Mouse (Mus musculus) forebrain, embryonic 16.5 days (tissue): Measurements from ENCODE around the gene Atf6. TPM values are rescaled to one million over a fixed set of nuclear protein-coding genes. Genes with fewer than 3 reads are reported as not detected.

Experiments
- ATAC-seq: fragments of 200-750 bp; cut with Nextera tagmentation; 2 replicates; pipeline ENCODE4 v1.8.0; 2017; ENCODE audit warnings: mild to moderate bottlenecking, moderate library complexity
- H3K27ac ChIP-seq: fragments of 300-500 bp; sonication (generic); 2 replicates; pipeline ENCODE4 v1.5.1; 2014; ENCODE audit warnings: low read length, control low read depth
- H3K27me3 ChIP-seq: fragments of 300-500 bp; sonication (generic); replicated peaks from 2 replicates; pipeline ENCODE4 v1.6.1; 2014; ENCODE audit warnings: low read length; ENCODE audit not compliant: control insufficient read depth, insufficient read depth
- H3K36me3 ChIP-seq: fragments of 300-500 bp; sonication (generic); 2 replicates; pipeline ENCODE4 v1.6.1; 2014; ENCODE audit not compliant: control insufficient read depth, insufficient read depth
- H3K4me1 ChIP-seq: fragments of 300-500 bp; sonication (generic); replicated peaks from 2 replicates; pipeline ENCODE4 v1.6.1; 2014; ENCODE audit warnings: low read length; ENCODE audit not compliant: control insufficient read depth, insufficient read depth
- H3K4me2 ChIP-seq: fragments of 300-500 bp; sonication (generic); 2 replicates; pipeline ENCODE4 v1.6.1; 2014; ENCODE audit warnings: mild to moderate bottlenecking, low read length, control low read depth
- H3K4me3 ChIP-seq: fragments of 300-500 bp; sonication (generic); replicated peaks from 2 replicates; pipeline ENCODE4 v1.5.1; 2014; ENCODE audit warnings: mild to moderate bottlenecking, low read length, control low read depth
- H3K9ac ChIP-seq: fragments of 300-500 bp; sonication (generic); replicated peaks from 2 replicates; pipeline ENCODE4 v1.6.1; 2014; ENCODE audit warnings: low read depth, low read length, control low read depth
- H3K9me3 ChIP-seq: fragments of 300-500 bp; sonication (generic); 2 replicates; pipeline ENCODE4 v1.6.1; 2016; ENCODE audit warnings: low read length; ENCODE audit not compliant: control insufficient read depth
- WGBS: fragments of 180-500 bp; shearing (Covaris S2); extraction: QIAGEN DNeasy Blood & Tissue Kit; methylation state at CpG from one replicate; pipeline ENCODE4 v1.1.7; 2014; 5-methylcytosine and 5-hydroxymethylcytosine counted together
- polyA plus RNA-seq: library from polyadenylated mRNA; unstranded; fragments of >200 nt; fragmentation: Nextera tagmentation; extraction: Ambion mirVana; gene quantifications from 2 replicates; pipeline ENCODE4 v1.2.1, GENCODE M21; 2015

Atf6 gene
- polyA plus RNA-seq, 1 experiment from 2014 or later: 7.7 TPM

DNA sequence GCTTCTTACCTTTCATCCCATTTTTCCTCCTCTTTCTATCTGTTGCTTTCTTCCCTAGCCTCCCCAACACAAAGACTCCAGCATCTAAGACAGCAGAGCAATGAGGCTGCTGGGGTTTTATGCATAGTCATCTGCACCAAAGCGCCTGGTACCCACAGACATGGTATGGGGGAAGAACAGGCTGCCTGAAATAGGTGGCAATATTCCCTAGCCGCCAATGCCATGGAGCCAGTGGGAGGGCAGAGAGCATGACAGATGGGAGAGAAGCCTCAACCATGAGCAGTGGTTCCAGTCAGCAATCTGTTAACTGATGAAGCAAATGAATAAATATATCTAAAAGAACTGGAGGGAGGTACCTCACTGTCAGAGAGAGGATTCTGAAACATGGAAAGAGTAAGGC, 10.2 kb downstream of the Atf6 start:
- Histone ChIP-seq H3K27ac (no peak overlapping the region), H3K36me3 (no peaks in the 10 kb centered on the region), H3K9ac (no peak overlapping the region), H3K4me2 (no peak overlapping the region), H3K9me3 (no peaks in the 10 kb centered on the region), H3K4me3 (no peak overlapping the region), H3K27me3 (no peaks in the 10 kb centered on the region), H3K4me1 (no peaks in the 10 kb centered on the region)
- 74% methylated on average over 2 of the region's 2 CpGs for WGBS
- ATAC-seq: no peak

DNA sequence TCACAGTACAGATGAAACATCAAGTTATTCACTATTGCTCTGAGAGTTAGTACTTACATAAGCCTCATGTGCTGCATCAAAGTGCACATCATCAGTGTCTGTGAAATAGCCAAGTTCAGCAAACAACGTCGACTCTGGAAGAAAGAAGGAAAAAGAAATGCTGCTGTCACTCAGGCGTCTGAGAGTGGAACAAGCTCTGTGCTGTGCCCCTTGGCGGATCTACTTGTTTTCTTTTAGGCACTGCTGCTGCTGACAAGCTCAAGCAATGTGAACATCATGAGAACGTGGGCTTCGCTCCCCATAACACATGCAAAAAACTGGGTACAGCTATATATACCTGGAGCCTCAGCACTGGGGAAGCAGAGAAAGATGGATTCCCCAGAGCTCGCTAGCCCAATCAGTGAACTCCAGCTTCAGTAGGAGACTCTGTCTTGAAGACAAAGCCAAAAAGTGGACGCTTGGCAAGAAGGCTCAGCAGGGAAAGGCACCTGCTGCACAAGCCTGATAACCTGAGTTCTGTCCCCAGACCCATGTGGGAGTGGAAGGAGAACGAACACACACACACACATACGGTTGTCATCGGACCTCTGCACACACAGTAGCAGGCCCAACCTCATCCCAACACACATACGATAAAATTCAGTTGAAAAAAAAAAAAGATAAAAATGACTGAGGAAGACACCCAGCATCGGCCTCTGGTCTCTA, 12.4 kb downstream of the Atf6 start:
- Histone ChIP-seq H3K4me1 (no peaks in the 10 kb centered on the region), H3K9me3 (no peaks in the 10 kb centered on the region), H3K27me3 (no peaks in the 10 kb centered on the region), H3K4me3 (no peak overlapping the region), H3K9ac (no peak overlapping the region), H3K4me2 (no peak overlapping the region), H3K36me3 (no peaks in the 10 kb centered on the region), H3K27ac (no peak overlapping the region)
- WGBS: 88% methylated on average over 13 of the region's 13 CpGs
- ATAC-seq: no peak

DNA sequence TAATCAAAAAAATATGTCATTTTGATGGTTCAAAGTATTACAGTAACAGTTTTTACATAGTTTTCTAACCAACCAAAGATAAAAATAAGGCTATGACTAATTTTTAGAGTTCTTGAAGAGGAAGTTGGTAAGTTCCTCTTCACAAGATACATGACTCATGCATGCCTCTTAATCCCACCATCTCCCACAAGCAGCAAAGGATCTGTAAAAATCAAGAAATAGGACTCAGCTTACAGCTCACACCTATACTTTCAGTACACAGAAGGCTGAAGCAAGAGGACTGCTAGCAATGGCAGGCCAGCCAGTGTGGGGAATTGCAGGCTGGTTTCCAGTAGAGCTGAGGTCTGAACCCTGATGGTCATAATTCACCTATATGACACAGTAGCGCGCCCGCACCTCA, 14.0 kb downstream of the Atf6 start:
- Histone ChIP-seq H3K36me3 (no peaks in the 10 kb centered on the region), H3K4me2 (no peak overlapping the region), H3K4me3 (no peak overlapping the region), H3K9ac (no peak overlapping the region), H3K27ac (no peak overlapping the region), H3K9me3 (no peaks in the 10 kb centered on the region), H3K27me3 (no peaks in the 10 kb centered on the region), H3K4me1 (no peaks in the 10 kb centered on the region)
- WGBS: 92% methylated on average over 3 of the region's 3 CpGs
- ATAC-seq: no peak

DNA sequence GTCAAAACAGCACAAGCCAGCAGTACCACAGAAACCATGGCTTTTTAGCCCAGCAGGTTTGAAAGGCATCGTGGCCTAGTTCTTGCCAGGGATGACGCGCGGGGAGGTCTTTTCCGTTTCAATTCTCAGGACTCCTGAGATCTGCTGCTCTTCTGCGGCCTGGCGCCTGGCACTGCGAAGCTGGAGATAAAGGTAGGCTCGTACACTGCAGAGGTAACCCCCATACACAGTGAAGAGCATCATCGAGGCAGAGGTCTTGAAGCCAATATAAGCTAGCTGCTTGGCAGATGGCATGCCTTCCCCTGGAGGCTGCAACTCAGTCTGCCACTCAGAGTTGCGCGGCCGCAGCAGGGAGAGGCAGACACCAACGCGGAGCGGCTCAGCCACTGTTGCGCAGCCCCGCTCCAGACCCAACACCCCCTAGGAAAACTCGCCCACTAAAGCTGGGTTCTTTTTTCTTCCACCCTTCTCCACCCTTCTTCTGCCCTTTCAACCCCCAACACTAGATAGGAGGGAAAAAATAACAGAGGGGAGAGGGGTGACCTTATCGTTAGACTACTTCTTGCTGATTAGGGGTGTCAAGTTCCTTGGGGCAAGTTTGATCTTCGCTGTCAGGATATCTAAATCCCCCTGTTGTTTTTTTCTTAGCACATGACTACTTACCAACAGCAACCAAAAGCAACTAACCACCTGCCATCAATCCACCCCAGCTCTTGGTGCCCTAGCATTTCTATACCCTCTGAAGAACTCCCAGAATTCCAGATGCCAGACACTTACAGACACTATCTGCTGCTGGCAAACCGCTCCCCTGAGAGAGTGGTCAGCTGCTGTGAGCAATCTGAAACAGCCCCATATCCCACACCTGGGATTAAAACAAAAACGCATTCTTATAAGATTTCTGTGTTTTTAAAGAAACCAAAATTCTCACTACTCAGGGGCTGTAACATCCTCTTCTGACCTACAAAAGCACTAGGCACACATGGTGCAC, 16.6 kb downstream of the Atf6 start:
- H3K27ac ChIP-seq: no peak overlapping the region
- no peak overlapping the region for H3K4me2 ChIP-seq
- ATAC-seq: no peak
- no peak overlapping the region for H3K9ac ChIP-seq
- no peak overlapping the region for H3K4me3 ChIP-seq
- 90% methylated on average over 23 of the region's 23 CpGs for WGBS
- H3K27me3 ChIP-seq: no peaks in the 10 kb centered on the region
- H3K36me3 ChIP-seq: no peaks in the 10 kb centered on the region
- no peaks in the 10 kb centered on the region for H3K4me1 ChIP-seq
- no peaks in the 10 kb centered on the region for H3K9me3 ChIP-seq

DNA sequence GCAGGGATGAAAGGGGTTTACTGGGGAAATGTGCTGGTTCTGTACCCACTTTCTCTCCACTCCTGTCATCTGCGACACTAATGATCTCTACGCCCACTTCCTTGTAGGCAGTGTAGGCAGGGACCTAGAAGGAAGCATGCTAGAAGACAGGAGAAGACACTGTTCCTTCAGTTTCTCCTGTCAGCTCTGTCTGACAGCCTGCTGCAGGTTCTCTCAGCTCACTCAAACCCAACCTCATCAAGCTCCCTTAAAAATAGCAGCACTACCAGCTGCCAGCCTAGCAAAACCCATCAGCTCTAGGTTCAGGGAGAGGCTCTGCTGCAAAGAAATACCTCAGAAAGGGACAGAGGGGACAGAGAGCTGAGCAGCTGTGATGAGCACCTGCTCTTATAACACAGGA, 17.6 kb downstream of the Atf6 start:
- H3K27ac ChIP-seq: no peak overlapping the region
- no peaks in the 10 kb centered on the region for H3K27me3 ChIP-seq
- H3K9me3 ChIP-seq: no peaks in the 10 kb centered on the region
- H3K9ac ChIP-seq: no peak overlapping the region
- 100% methylated on average over 2 of the region's 2 CpGs for WGBS
- no peak overlapping the region for H3K4me3 ChIP-seq
- no peaks in the 10 kb centered on the region for H3K4me1 ChIP-seq
- H3K4me2 ChIP-seq: no peak overlapping the region
- H3K36me3 ChIP-seq: no peaks in the 10 kb centered on the region
- no peak for ATAC-seq

DNA sequence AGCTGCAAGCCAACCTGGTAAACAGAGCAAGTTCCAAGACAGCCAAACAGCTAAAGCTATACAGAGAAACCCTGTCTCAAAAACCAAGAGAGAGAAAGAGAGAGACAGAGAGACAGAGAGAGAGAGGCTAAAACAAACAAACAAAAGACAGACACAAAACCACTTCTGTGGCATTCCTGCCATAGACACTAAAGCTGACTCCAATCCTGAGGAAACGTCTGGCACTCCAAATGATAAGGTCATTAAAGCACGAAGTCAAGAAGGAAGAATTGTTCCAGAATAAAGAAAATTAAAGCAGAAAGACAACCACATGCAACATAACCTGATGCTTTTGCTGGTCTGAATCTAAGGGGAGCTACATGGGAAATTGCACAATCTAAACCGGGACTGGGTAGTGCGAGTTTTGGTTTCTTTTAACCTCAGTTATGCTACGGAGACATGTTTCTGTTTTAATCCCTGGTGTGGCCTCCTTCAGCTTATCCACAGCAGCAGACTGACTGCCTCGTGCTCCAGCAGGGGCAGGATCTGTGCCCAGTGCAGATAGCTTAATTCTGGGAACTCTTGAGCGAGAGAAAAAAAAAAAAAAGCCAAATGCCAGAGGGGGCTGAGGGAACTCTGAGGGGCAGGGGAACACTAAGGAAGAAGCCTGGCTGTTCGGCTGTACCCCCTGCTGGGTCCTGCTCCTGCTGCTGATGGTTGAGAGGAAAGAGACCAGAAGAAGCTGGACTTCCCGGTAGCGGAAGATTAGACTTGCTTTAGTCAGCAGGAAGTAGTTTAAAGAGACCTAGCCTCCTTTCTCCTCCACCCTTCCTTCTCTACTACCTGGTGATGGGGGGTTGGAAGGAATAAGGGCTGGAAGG, 21.9 kb downstream of the Atf6 start:
- no peaks in the 10 kb centered on the region for H3K9me3 ChIP-seq
- H3K27me3 ChIP-seq: no peaks in the 10 kb centered on the region
- H3K27ac ChIP-seq: no peak overlapping the region
- no peak for ATAC-seq
- no peaks in the 10 kb centered on the region for H3K36me3 ChIP-seq
- H3K4me2 ChIP-seq: no peak overlapping the region
- WGBS: 50% methylated on average over 10 of the region's 10 CpGs
- H3K4me3 ChIP-seq: no peak overlapping the region
- no peak overlapping the region for H3K9ac ChIP-seq
- no peaks in the 10 kb centered on the region for H3K4me1 ChIP-seq

DNA sequence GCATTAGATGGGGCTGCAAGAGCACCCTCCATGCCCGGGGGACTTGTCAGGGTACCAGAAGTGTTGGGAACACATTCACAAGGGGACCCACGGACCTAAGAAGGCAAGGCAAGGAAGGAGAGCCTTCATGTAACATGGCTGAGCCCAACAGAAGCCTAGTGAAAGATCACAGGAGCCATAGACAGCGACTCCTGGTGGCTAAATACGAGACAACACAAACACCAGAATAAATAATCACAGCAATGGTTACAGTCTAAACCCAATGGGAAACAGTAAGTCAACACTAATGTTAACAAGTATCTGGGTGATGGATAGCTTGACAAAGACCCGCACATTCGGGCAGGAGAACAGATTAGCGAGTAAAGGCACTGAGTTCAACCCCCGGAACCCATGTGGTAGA, 23.2 kb downstream of the Atf6 start:
- Histone ChIP-seq H3K36me3 (no peaks in the 10 kb centered on the region), H3K9me3 (no peaks in the 10 kb centered on the region), H3K4me3 (no peak overlapping the region), H3K4me2 (no peak overlapping the region), H3K4me1 (no peaks in the 10 kb centered on the region), H3K9ac (no peak overlapping the region), H3K27me3 (no peaks in the 10 kb centered on the region), H3K27ac (no peak overlapping the region)
- ATAC-seq: no peak
- WGBS: 56% methylated on average over 8 of the region's 8 CpGs

DNA sequence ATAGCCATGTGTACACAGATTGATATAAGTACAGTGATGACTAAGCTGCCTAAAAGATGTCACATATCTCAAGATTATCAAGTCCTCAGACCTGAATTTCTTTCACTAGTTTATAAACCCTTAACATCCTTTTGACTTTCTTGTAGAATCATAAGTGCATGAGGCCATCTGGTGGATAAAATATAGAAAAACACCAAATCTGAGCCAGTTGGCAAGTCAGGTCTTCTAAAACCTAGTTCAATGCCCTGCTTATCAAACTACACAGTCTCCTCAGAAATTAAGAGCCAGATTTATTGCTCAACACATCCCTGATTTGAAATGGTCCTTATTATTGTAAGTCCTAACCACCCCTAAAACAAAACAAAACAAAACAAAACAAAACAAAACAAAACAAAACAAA, 27.9 kb downstream of the Atf6 start:
- Histone ChIP-seq H3K9ac (no peak overlapping the region), H3K4me3 (no peak overlapping the region), H3K9me3 (no peaks in the 10 kb centered on the region), H3K4me2 (no peak overlapping the region), H3K4me1 (no peaks in the 10 kb centered on the region), H3K27ac (no peak overlapping the region), H3K36me3 (no peaks in the 10 kb centered on the region), H3K27me3 (no peaks in the 10 kb centered on the region)
- peak; percentile 38 for ATAC-seq

DNA sequence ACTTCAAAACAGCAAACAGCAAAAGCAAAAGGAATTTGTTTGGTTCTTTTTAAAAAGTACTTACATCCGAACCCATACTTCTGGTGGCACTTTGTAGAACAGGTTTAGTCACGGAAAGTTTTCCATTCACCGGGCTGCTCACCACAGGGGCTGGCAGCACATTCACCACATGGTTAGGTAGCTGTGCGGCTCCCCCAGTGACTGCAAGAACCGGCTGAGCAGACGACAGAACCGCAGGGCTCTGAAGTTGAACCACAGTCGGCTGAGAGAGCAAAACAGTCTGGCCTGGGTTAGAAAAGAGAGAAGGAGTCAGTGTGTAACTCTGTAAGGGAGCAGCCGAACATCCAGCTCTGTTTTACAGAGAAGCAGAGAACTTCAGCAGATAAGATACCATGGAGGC, 32.8 kb downstream of the Atf6 start:
- 75% methylated on average over 9 of the region's 9 CpGs for WGBS

More for the DNA sequence above, 32.8 kb downstream of the Atf6 start:
- Histone ChIP-seq H3K9me3 (no peaks in the 10 kb centered on the region), H3K27me3 (no peaks in the 10 kb centered on the region), H3K4me3 (no peak overlapping the region), H3K27ac (no peak overlapping the region), H3K9ac (no peak overlapping the region), H3K4me1 (no peaks in the 10 kb centered on the region), H3K4me2 (no peak overlapping the region), H3K36me3 (no peaks in the 10 kb centered on the region)
- ATAC-seq: no peak
